Mouse (Mus musculus) ES-E14 (cell line): ENCODE measurements at regions not wholly inside any gene's neighbourhood (a gene's known extent, or its start where the extent isn't known, plus 50 kb on each side); places are given as distances from the start of the nearest gene placed in this dataset.

Experiments used
- CHD2 ChIP-seq: IDR thresholded peaks from 2 replicates; pipeline ENCODE4 v1.6.1; 2014; ENCODE audit warnings: mild to moderate bottlenecking, low read depth, low read length, inconsistent platforms
- HCFC1 ChIP-seq: IDR thresholded peaks from 2 replicates; pipeline ENCODE4 v1.6.1; 2012; ENCODE audit warnings: low read length, inconsistent platforms, borderline replicate concordance; ENCODE audit not compliant: insufficient read depth
- MAFK ChIP-seq: IDR thresholded peaks from 2 replicates; pipeline ENCODE4 v1.6.1; 2014; ENCODE audit warnings: mild to moderate bottlenecking, low read depth, low read length, inconsistent platforms; ENCODE audit not compliant: insufficient read depth
- ZC3H11A ChIP-seq: IDR thresholded peaks from 2 replicates; pipeline ENCODE4 v1.6.1; 2012; ENCODE audit warnings: low read depth, mild to moderate bottlenecking, inconsistent platforms, low read length, borderline replicate concordance
- ZNF384 ChIP-seq: IDR thresholded peaks from 2 replicates; pipeline ENCODE4 v1.6.1; 2012; ENCODE audit warnings: low read depth, low read length, inconsistent platforms

DNA sequence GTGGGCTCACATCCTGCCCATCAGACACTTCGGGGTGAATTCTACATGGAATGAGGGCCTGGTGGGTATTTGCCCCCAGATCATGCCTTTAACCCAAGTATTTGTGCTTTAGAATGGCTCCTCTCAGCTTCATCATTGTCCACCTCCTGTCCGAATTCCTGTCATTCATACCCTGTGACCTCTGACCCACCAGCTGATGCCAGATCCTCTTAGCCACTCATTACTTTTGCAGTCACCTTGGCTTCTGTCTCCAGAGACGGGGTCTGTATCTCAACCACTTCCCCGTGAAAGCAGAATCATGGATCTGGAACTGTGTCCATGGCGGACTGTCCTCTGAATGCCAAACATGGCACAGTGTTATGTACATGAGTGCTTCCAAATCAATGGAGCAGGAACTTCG lies 154.8 kb upstream of the Gm5148 start:
- TF ChIP-seq HCFC1 (no peak), ZNF384 (no peak), CHD2 (no peak), ZC3H11A (no peak), MAFK (no peak)
